Mouse (Mus musculus): ENCODE measurements around the gene Blmh.

The Blmh gene

DNA sequence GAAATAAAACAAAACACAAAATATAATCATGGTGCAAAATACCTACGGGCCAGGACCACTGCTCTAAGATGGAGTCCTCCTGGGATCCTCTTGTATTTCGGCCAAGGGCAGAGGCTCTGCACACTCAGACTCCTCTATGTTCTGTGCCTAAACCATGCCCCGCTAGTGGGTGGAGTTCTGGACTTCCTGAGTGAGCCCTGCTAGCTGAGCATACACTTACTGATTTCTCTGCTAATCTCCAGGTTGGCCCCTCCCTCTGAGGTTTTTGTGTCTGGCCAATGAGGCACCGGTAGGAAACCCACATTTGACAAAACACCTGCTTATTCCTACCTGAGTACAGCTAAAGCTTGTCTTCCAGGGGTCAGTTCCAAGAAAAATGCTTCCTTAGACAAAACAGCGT, 76.1 kb downstream of the Blmh start:
- no peak for DNase-seq (ENCODE audit: low spot score)

DNA sequence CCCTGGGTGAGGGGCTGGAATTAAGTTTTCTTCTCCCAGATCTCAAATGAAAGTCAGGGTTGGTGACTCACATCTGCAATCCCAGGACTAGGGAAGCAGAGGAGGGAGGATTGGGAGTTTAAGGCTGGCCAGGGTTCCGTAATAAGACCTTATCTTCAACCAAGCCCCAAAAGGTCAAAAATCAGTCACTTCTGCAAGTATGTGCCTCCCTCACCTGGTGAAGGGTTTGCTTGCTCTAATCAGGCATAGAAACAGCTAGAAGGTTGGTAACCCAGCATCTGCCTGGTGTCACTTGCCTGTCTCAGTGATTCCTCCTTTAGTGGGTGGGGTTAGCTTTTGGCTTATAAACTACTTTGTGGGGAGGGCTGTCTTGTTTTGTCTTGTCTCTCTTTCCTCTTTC, 77.8 kb downstream of the Blmh start:
- no peak for DNase-seq (ENCODE audit: low spot score)

- DNase-seq (ENCODE audit: low spot score) = no peak
Measured at GRCm38 (mm10) chr11:77005881-77006280, 81.3 kb downstream of the Blmh start.

GRCm38 (mm10) chr11:77006616-77007015, 82.0 kb downstream of the Blmh start:
- no peak for DNase-seq (ENCODE audit: low spot score)

GRCm38 (mm10) chr11:77009069-77010025, 84.7 kb downstream of the Blmh start:
- DNase-seq (ENCODE audit: low spot score) = no peak

DNA sequence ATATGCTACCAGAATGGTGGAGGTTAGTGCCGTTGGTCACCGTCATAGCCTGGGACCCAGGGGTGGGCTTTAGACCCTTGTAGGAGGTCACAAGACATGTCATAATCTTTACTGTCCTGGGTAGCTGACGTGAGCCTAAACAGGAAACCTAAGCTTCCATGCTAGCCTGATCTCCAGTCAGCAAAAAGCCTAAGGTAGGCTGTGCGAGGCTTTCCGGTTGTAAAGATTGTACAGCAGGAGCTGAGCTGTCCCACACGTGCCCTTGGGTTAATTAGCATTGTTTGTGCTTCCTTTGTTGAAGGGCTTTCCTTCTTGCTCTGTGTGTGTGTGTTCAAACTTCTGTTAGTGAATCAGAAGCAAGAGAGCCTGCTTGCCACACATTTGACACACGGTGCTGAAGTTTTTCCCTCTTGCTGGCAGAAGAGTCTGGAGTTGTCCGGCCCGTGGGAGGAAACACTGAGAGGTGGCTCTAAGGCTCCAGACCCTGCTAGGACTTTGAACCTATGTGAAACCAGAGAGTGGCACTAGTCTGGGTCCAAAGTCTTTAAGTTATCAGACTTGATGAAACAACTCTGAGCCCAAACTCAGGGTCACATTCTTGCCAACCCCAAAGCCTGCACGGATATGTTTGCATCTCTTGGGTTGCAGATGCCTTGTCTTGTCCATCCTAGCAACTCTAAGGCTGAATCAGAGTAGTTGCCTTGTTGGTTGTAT, 86.3 kb downstream of the Blmh start:
- no peak for DNase-seq (ENCODE audit: low spot score)

DNA sequence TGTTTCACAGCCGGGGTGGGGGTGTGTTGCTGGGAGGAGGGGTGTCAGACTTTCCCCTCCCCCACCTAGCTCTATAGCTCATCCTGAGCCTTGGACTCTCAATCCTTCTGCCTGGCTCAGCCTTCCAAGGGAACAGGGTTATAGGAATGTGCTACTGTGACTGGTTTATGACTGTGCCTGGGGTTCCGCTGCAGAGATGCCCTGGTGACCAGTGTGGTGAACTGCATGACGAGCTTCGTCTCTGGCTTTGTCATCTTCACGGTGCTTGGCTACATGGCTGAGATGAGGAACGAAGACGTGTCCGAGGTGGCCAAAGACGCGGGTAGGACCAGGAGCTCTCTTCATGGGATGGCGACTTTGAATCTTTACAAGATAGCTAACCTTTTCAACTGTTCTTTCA, 93.4 kb downstream of the Blmh start:
- no peak for DNase-seq (ENCODE audit: low spot score)

DNA sequence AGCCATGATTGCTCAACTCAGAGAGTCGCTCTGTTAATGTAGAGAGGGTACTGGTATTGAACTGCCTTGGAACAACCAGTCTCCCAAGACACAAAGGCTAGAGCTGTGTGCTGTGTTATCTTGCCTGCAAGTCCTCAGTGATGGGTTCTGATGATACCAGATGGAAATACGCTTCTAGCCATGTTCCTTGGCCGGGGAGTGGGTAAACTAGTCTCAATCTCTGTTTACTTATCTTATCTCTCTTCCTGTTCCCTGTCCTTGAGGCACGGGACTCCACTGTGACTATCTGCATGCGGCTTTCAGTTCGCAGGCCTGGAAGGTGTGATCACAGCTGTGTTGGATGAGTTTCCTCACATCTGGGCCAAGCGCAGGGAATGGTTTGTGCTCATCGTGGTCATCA, 94.9 kb downstream of the Blmh start:
- DNase-seq (ENCODE audit: low spot score) = no peak

DNA sequence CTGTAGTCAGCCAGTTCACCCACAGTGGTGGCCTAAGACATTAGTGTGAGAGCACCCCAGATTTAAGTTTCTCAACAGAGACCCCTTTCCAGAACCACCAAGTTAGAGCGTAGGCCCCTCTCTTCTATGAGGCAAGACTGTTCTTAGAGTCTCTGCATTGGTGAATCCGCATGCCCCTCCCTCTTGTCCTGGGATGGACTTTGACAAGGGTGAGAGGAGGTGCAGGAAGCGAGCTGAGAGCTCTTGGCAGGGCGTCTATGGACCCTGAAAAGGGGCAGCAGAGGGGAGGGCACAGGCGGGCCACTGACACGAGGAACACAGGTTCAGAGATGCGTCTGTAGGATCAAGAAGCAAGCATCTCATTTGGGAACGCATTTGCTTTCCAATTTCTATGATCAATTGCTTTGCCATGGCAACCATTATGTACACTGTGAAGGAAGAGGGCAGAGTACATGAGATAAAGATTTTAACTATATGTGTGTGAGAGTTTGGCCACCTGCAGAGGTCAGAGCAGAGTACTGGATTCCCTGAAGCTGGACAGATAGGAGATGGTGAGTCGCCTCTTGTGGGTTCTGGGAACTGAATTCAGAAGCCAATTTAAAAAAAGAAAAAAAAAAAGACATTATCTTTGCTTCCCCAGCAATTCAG, 97.3 kb downstream of the Blmh start:
- no peak for DNase-seq (ENCODE audit: low spot score)

GRCm38 (mm10) chr11:77026559-77026958, 102.0 kb downstream of the Blmh start:
- no peak for DNase-seq (ENCODE audit: low spot score)

DNA sequence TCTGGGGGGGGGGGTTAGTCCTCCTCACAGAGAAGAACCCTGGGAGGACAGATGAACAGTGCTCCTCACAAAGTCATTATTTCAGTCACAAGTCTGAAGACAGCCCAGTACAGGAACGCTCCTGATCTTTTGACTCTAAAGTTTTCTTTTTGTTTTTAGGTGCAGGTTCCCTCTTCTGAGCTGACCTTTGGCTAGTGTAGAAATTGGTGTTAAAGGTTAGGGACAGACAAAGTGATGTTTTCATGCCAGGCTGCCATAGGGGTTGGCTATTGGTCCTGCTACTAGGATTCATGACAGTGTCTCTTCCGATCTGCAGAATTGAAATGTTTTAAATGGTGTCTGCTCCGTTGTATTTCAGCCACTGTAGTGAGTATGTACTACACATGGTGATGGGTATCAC, 103.5 kb downstream of the Blmh start:
- no peak for DNase-seq (ENCODE audit: low spot score)

DNA sequence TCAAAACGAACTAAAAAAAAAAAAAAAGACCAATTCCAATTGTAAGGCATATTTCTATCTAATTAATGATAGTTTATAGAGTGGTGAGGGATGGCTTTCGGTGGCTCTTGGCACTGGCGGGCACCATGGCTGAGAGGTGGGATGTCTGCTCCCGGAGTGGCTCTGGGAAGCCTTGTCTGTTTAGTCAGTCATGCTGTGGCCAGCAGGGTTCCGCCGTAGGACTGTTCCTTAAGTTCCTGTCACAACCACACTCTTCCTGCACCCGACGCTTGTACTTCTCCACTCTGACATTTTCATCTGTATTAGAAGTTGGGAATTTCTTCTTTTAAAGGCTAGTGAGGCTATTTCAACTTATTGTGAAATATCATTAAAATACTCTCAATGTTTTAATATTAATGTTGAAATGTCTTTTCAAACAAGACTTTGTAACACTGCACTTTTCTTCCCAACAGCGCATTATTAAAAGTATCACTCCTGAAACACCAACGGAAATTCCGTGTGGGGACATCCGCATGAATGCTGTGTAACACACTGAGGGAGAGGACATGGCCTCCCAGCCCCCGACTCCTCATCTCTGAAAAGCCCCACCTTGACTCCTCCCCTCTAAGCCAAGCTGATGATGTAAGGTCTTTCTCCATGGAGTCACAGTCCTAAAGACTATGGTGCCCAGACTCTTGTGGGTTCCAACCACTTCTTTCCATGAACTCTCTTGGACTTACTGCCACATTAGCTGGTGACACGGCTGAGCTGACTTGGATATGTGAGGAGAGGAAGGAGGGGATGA, 106.7 kb downstream of the Blmh start:
- no peak for DNase-seq (ENCODE audit: low spot score)
